ENCODE assay signal across 20 mouse cellular contexts in the genomic region with DNA sequence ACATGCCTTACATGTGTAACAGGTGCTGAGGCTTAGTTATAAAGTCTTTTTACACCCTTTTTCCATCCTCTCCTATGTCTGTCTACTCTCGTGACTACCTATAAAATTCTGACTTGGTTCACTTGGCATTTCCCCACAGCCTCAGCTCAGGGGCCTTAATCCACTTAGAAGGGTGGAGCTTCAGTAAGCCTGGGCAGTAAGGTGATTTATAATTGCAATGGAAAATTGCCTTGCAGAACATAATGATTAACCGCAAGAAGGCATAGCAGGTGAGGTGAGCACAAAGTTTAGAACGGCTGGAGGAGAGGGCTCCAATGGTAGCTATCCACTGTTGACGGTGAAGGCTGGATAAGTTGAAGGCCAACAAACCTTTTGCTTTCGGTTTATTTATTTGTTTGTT.
DNase-seq lines count a peak whose midpoint lies in the region; ATAC-seq and TF ChIP-seq lines count a peak whose summit lies in the region.
"Had no signal": no experiment of that assay in that cellular context is flagged by ENCODE, and none has a peak within 500 bp of the region (broad histone marks: within the 10 kb centered on the region; RNA-seq: fewer than 3 reads in every experiment).

No protein-coding gene starts in this region.

- no peak overlapping the region for H3K4me2 ChIP-seq in intestine, embryonic 14.5 days (ENCODE audit: low read length)
- no peak overlapping the region for H3K4me2 ChIP-seq in intestine, postnatal 0 days (replicated peaks; ENCODE audit: low read depth)
- no peak overlapping the region for H3K4me2 ChIP-seq in kidney, embryonic 15.5 days
- H3K4me2 ChIP-seq: embryonic facial prominence, embryonic 13.5 days; forebrain, embryonic 15.5 days; liver, embryonic 13.5 days; midbrain, embryonic 11.5 days had no signal

- H3K27ac ChIP-seq in intestine, embryonic 14.5 days (ENCODE audit: low read depth): no peak overlapping the region
- H3K27ac ChIP-seq in intestine, postnatal 0 days (ENCODE audit: low read depth, low read length): peak overlapping the region; percentile 67
- peak overlapping the region; percentile 75 for H3K27ac ChIP-seq in kidney, embryonic 15.5 days
- H3K27ac ChIP-seq: embryonic facial prominence, embryonic 13.5 days; forebrain, embryonic 15.5 days; heart, embryonic 10.5 days; hindbrain, embryonic 10.5 days; hindbrain, postnatal 0 days; liver, embryonic 13.5 days; macrophage; stomach, postnatal 0 days had no signal

- peak; percentile 48 for DNase-seq in intestine, embryonic 14.5 days (ENCODE audit: low spot score)
- DNase-seq in kidney, postnatal 4 days: peak; percentile 8 to 36
- no peak for DNase-seq in layer of hippocampus, postnatal 14 days (ENCODE audit: low spot score in 2 of 2)
- DNase-seq in adrenal gland, adult 2 months: no peak
- DNase-seq in cerebellum, adult 9-10 months: no peak
- no peak for DNase-seq in cerebellum, postnatal 4 days (ENCODE audit: low spot score in 2 of 2)
- DNase-seq: B cell, adult 2 months; cerebellum, adult 8-10 months; gastrocnemius, postnatal 36 days; liver, embryonic 13.5 days had no signal

- no peak overlapping the region for H3K4me3 ChIP-seq in intestine, embryonic 14.5 days (ENCODE audit: low read depth, low read length)
- no peak overlapping the region for H3K4me3 ChIP-seq in intestine, postnatal 0 days (ENCODE audit: low read depth, low read length)
- H3K4me3 ChIP-seq in kidney, embryonic 15.5 days (replicated peaks): no peak overlapping the region
- H3K4me3 ChIP-seq: embryonic facial prominence, embryonic 13.5 days; forebrain, embryonic 15.5 days; heart, embryonic 10.5 days; hindbrain, embryonic 10.5 days; liver, embryonic 13.5 days had no signal

- no peak overlapping the region for H3K9ac ChIP-seq in intestine, embryonic 14.5 days (ENCODE audit: low read length)
- no peak overlapping the region for H3K9ac ChIP-seq in intestine, postnatal 0 days (ENCODE audit: low read depth, low read length)
- no peak overlapping the region for H3K9ac ChIP-seq in kidney, embryonic 15.5 days
- H3K9ac ChIP-seq: embryonic facial prominence, embryonic 13.5 days; forebrain, embryonic 15.5 days; liver, embryonic 13.5 days had no signal

- peak; percentile 32; the same call in 1 of the 2 replicates for TF ChIP-seq CTCF in intestine, postnatal 0 days (IDR thresholded peaks at IDR 0.05; ENCODE audit: low read depth)

- no peaks in the 10 kb centered on the region for H3K4me1 ChIP-seq in intestine, embryonic 14.5 days (replicated peaks; ENCODE audit: control insufficient read depth, insufficient read depth, low read length)
- H3K4me1 ChIP-seq in intestine, postnatal 0 days (replicated peaks; ENCODE audit: control insufficient read depth, insufficient read depth, low read length): 0 out of 2 replicates have a peak, but pooled peaks cover 3% of the 10 kb centered on the region
- H3K4me1 ChIP-seq in kidney, embryonic 15.5 days: peaks cover 26% of the 10 kb centered on the region
- H3K4me1 ChIP-seq: forebrain, embryonic 15.5 days had no signal

- no peaks in the 10 kb centered on the region for H3K27me3 ChIP-seq in intestine, embryonic 14.5 days (replicated peaks; ENCODE audit: control insufficient read depth, insufficient read depth, low read length)
- H3K27me3 ChIP-seq in intestine, postnatal 0 days (replicated peaks; ENCODE audit: control insufficient read depth, insufficient read depth, low read length): no peaks in the 10 kb centered on the region
- H3K27me3 ChIP-seq in kidney, embryonic 15.5 days: no peaks in the 10 kb centered on the region
- H3K27me3 ChIP-seq: embryonic facial prominence, embryonic 13.5 days; forebrain, embryonic 15.5 days; liver, embryonic 13.5 days had no signal

- WGBS in intestine, embryonic 14.5 days: 79% methylated on average over 5 of the region's 5 CpGs
- 46% methylated on average over 5 of the region's 5 CpGs for WGBS in intestine, postnatal 0 days
- WGBS in kidney, embryonic 15.5 days: 69% methylated on average over 5 of the region's 5 CpGs

- 0 out of 2 replicates have a peak, but pooled peaks cover 2% of the 10 kb centered on the region for H3K9me3 ChIP-seq in intestine, embryonic 14.5 days (ENCODE audit: control insufficient read depth, low read length)
- no peaks in the 10 kb centered on the region for H3K9me3 ChIP-seq in intestine, postnatal 0 days (ENCODE audit: control insufficient read depth)
- 0 out of 2 replicates have a peak, but pooled peaks cover 3% of the 10 kb centered on the region for H3K9me3 ChIP-seq in kidney, embryonic 15.5 days (replicated peaks)
- H3K9me3 ChIP-seq: embryonic facial prominence, embryonic 13.5 days; forebrain, embryonic 15.5 days; heart, embryonic 10.5 days; hindbrain, embryonic 10.5 days; liver, embryonic 13.5 days had no signal

- no peak for ATAC-seq in intestine, embryonic 14.5 days (replicated peaks; ENCODE audit: low FRiP score, low TSS enrichment, low read depth)
- ATAC-seq in intestine, postnatal 0 days: peak; percentile 82
- peak; percentile 65 for ATAC-seq in kidney, embryonic 15.5 days (replicated peaks; ENCODE audit: low FRiP score)
- ATAC-seq: forebrain, embryonic 15.5 days; hindbrain, postnatal 0 days had no signal

- no peaks in the 10 kb centered on the region for H3K36me3 ChIP-seq in intestine, embryonic 14.5 days (ENCODE audit: control insufficient read depth, insufficient read depth, low read length)
- H3K36me3 ChIP-seq in intestine, postnatal 0 days (ENCODE audit: control insufficient read depth, insufficient read depth): no peaks in the 10 kb centered on the region
- no peaks in the 10 kb centered on the region for H3K36me3 ChIP-seq in kidney, embryonic 15.5 days
- H3K36me3 ChIP-seq: embryonic facial prominence, embryonic 13.5 days; forebrain, embryonic 15.5 days; heart, embryonic 10.5 days; hindbrain, embryonic 10.5 days; liver, embryonic 13.5 days had no signal

Comparison
In these comparisons a context has a peak if more than half of its experiments do, and no peak if none do; other contexts are left out.
1. DNase-seq: peak in intestine, embryonic 14.5 days (single experiment) and kidney, postnatal 4 days (2 of 2); none in layer of hippocampus, postnatal 14 days (0 of 2), adrenal gland, adult 2 months (single experiment), cerebellum, adult 9-10 months (single experiment) and cerebellum, postnatal 4 days (0 of 2).